Mouse (Mus musculus): ENCODE data around the gene Arhgap35. TPM values are rescaled to one million over a fixed set of nuclear protein-coding genes. Genes with fewer than 3 reads are reported as not detected.
"Not testable (repeated sequence)": the region's sequence is repeated elsewhere in the genome, so short reads cannot be mapped to it uniquely, and the experiment has no call there.

The Arhgap35 gene
- polyA plus RNA-seq, 1 experiment from 2014 or later = 30.8 TPM

DNA sequence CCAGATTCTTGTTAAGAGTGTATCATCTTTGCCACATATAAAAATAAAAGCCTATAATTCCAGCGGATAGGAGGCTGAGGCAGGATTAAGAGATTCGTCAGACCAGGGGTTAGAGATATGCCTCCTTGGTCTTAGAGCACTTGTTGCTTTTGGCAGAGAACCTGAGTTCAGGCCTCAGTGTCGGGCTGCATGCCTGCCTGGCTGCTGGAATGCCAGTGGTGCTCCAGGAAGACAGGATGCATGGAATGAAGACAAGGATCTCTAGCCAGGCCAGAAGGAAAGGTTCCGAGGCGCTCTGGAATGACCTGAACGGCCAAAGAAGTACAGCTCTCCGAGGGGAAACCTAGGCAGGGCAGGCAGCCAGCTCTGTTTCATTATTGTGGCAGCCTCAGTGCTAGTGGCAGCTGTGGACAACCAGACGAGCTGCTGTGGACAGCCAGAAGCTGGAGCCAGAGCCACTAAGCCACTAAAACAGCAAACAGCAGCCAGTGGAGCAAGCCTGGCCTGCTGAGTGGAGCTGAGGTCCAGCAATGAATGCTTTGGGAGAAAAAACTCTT is 6.4 kb upstream of the Arhgap35 start:
- H3K36me3 ChIP-seq = no peaks in the 10 kb centered on the region

DNA sequence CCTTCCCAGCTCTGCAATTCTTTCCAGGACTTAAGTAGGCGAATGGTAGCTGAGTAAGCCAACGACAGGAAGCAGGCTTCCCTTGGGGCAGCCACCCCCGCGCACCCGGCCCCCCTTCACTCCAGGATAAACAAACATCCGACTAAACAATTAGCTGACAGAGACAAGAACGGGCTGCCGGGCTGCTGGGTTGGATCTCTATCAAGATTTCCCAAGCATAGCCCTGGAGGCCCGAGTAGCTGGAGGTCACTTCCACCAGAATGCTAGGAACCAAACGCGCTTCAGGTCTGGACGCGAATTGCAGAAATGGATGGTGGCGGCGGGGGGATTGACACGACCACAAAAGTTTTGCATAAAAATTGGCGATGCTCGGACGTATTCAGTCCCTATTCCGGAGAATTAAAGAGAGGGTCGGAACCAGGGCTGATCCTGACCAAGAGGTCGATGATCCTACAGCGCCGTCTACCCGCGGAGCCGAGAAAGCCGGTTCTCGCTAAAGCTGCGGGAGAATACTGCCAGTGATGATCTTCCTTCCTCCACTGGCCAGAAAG is 3.9 kb upstream of the Arhgap35 start:
- Histone ChIP-seq H3K27ac (replicated peaks) (no peak overlapping the region; the same call in 1 of the 2 replicates), H3K4me2 (peak overlapping the region; percentile 53), H3K9me3 (no peaks in the 10 kb centered on the region), H3K4me1 (replicated peaks) (peaks cover 19% of the 10 kb centered on the region), H3K4me3 (peak overlapping the region; percentile 26), H3K9ac (0 out of 2 replicates have a peak overlapping the region, but pooled peaks have one; percentile 9), H3K27me3 (peaks cover 6% of the 10 kb centered on the region; the same call in 1 of the 2 replicates), H3K36me3 (no peaks in the 10 kb centered on the region)
- 2% methylated on average over 30 of the region's 30 CpGs for WGBS
- no peak for ATAC-seq (ENCODE audit: low read depth)

More for the DNA sequence above, 6.4 kb upstream of the Arhgap35 start:
- no peak overlapping the region for H3K27ac ChIP-seq (replicated peaks)
- WGBS = 83% methylated on average over 8 of the region's 8 CpGs
- H3K9me3 ChIP-seq = no peaks in the 10 kb centered on the region
- ATAC-seq (ENCODE audit: low read depth) = no peak
- H3K4me3 ChIP-seq = no peak overlapping the region
- no peak overlapping the region for H3K4me2 ChIP-seq
- peaks cover 11% of the 10 kb centered on the region for H3K4me1 ChIP-seq (replicated peaks)
- no peak overlapping the region for H3K9ac ChIP-seq
- H3K27me3 ChIP-seq = peaks cover 6% of the 10 kb centered on the region; the same call in 1 of the 2 replicates

DNA sequence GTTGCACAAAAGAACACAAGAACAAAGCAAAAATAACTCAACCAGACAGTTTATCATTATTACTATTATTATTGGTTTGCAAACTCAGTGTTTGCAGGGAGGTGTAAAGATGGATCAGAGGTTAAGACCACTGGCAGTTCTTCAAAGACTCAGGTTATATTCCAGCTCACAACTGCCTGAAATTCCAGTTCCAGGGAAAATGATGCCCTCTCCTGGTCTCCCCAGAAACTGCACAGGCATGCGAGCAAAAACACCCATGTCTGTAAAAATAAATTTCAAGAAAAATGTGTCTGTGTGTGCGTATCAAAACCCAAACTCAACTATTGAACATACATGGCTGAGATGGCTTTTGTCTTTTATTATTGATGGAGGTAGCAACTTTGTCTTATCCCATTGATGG is 2.3 kb upstream of the Arhgap35 start:
- WGBS = 19% methylated on average over 2 of the region's 2 CpGs
- peaks cover 6% of the 10 kb centered on the region; the same call in 1 of the 2 replicates for H3K27me3 ChIP-seq

DNA sequence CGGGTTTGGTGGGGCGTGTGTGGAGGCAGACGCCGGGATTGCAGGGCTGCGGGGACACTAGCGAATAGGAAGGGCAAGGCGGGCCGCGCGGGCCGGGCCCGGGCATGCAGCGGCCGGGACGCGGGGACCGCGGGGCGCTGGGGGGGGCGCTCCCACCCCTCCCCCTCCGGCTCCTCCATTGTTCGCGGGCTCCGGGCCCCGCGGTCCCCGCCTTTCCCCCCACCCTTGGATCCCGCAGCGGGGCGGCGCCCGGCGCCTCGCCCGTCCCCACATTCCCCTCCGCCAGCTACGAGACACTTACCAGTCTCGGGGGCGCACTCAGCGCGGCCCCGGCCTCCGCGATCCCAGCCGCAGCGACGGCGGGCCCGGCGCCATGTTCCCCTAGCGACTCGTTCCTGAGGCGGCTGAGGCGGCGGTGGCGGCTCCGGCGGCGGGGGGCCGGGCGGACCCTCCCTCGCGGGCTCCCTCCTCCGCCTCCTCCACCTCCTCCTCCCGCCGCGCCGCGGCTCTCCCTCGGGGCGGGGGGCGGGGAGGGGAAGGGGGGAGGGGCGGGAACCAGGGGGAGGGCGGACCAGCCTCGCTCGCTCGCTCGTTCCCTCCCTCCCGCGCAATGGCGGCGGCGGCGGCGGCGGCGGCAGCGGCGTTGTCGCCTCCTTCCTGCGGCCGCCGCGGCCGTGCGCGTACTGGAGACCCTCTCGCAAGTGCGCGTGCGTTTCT is 464 bp downstream of the Arhgap35 start:
- WGBS = under 1% methylated on average over 32 of the region's 101 CpGs
- H3K36me3 ChIP-seq = no peaks in the 10 kb centered on the region
- peak overlapping the region; percentile 76 for H3K4me2 ChIP-seq
- peak overlapping the region; percentile 76 for H3K4me3 ChIP-seq
- H3K9me3 ChIP-seq = no peaks in the 10 kb centered on the region
- peak; percentile 29; the same call in 1 of the 2 replicates for ATAC-seq (ENCODE audit: low read depth)
- peak overlapping the region; percentile 100 for H3K27ac ChIP-seq (replicated peaks)
- H3K27me3 ChIP-seq = peaks cover 6% of the 10 kb centered on the region; the same call in 1 of the 2 replicates
- H3K9ac ChIP-seq = peak overlapping the region; percentile 98
- peaks cover 62% of the 10 kb centered on the region for H3K4me1 ChIP-seq (replicated peaks)

More for the DNA sequence above, 2.3 kb upstream of the Arhgap35 start:
- no peak for ATAC-seq (ENCODE audit: low read depth)
- Histone ChIP-seq H3K4me1 (replicated peaks) (peaks cover 34% of the 10 kb centered on the region), H3K4me2 (no peak overlapping the region), H3K9me3 (no peaks in the 10 kb centered on the region), H3K4me3 (no peak overlapping the region), H3K9ac (no peak overlapping the region), H3K27ac (replicated peaks) (no peak overlapping the region), H3K36me3 (no peaks in the 10 kb centered on the region)

DNA sequence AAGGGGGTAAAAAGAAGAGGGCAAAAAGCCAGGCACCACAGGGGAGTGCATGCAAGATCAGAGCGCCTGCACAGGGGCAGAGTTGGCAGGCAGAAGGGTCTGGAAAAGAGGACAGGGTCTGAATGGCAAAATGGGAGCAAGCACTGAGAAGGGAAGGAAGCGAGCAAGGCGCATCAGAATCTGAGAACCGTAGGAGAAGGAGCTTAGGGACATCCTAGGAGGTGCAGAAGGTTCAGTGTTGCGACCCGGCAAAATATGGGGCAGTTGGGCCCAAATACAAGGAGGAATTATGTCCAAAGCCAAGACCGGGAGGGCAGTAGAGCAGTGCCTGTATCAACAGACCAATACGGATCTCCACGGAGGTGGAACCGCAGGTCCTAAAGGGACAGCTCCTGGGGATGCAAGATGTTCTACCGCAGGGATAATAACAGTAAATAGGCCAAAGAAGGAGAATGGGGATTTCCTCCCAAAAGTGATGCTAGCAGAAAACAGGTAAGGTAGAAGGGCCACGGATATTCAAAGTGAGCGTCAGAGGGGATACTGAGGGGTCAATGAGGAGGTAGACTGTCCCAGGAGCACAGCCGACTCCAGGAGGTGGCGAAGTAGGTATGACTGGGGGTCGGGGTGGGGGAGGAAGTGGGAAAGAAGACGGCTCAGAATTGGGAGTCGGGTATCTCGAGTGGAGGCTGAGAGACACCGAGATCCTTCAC is 1.2 kb downstream of the Arhgap35 start:
- no peaks in the 10 kb centered on the region for H3K36me3 ChIP-seq

DNA sequence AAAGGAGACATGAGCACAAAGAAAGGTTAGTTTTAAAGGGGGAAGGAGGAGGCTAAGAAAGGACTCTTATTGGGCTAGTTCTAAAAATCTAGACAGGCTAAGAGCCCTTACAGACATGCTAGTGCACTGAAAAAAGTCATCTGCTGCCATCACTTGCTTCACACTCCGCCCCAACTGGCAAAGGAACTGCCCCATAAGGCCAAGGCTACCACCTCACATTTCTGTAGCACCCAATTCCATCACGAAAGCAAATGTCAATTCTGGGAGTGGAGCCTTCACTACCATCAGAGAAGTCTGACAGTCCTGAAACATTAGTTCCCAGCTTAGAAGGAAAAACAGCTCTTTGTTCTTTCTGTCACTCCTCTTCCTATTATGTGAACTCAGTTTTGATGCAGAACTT is 4.4 kb downstream of the Arhgap35 start:
- Histone ChIP-seq H3K27ac (replicated peaks) (no peak overlapping the region), H3K9me3 (no peaks in the 10 kb centered on the region), H3K27me3 (no peaks in the 10 kb centered on the region), H3K9ac (no peak overlapping the region), H3K4me3 (no peak overlapping the region), H3K36me3 (0 out of 2 replicates have a peak, but pooled peaks cover 6% of the 10 kb centered on the region), H3K4me1 (replicated peaks) (peaks cover 45% of the 10 kb centered on the region), H3K4me2 (peak overlapping the region; percentile 76)
- ATAC-seq (ENCODE audit: low read depth) = no peak
- WGBS = 86% methylated on average over 2 of the region's 2 CpGs

More for the DNA sequence above, 1.2 kb downstream of the Arhgap35 start:
- no peaks in the 10 kb centered on the region for H3K9me3 ChIP-seq
- under 1% methylated on average over 20 of the region's 20 CpGs for WGBS
- peak overlapping the region; percentile 100 for H3K27ac ChIP-seq (replicated peaks)
- H3K4me2 ChIP-seq = peak overlapping the region; percentile 76
- peak overlapping the region; percentile 98 for H3K9ac ChIP-seq
- peak overlapping the region; percentile 76 for H3K4me3 ChIP-seq
- H3K4me1 ChIP-seq (replicated peaks) = peaks cover 58% of the 10 kb centered on the region
- peak; percentile 0; the same call in 1 of the 2 replicates for ATAC-seq (ENCODE audit: low read depth)
- peaks cover 6% of the 10 kb centered on the region; the same call in 1 of the 2 replicates for H3K27me3 ChIP-seq

DNA sequence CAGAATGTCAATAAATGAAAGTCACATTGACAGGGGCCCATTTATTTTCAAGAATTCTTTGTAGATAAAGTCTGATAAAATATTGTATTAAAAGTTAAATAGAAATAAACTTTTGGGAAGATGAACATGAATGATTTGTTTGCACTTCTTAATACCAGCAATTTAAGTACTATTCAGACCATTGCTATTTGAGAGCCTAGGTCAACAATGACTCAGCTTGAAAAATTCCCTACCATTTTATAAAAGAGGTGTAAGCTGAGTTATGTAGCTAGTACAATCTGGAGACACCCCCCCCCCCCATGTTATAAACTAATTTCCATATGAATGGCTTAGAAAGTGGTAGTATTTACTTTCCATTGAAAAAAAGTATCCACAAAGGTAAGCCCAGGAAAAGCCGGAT is 5.8 kb downstream of the Arhgap35 start:
- ATAC-seq (ENCODE audit: low read depth) = no peak
- H3K9ac ChIP-seq = no peak overlapping the region
- H3K4me1 ChIP-seq (replicated peaks) = peaks cover 45% of the 10 kb centered on the region
- no peak overlapping the region for H3K27ac ChIP-seq (replicated peaks)
- H3K36me3 ChIP-seq = 0 out of 2 replicates have a peak, but pooled peaks cover 8% of the 10 kb centered on the region
- 88% methylated on average over 1 of the region's 1 CpGs for WGBS
- H3K9me3 ChIP-seq = no peaks in the 10 kb centered on the region
- no peak overlapping the region for H3K4me2 ChIP-seq
- no peak overlapping the region for H3K4me3 ChIP-seq
- H3K27me3 ChIP-seq = no peaks in the 10 kb centered on the region

DNA sequence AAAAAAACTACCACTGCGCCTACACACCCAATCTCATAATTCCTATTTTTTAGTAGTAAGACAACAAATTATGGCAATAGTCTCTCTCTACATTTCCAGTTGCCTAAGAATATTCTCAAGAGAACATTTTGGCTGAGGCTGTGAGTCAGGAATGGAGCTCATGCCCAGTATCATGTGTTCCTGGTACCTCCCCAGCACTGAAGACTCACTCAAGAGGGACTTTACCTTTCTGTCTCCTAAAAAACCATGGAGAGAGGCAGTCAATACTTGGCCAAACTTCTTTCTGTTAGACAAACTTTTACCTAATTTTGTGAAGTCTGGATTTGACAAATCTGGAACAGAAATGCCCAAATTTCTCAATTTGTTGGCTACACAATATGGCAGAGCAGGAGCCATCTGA is 6.7 kb downstream of the Arhgap35 start:
- Histone ChIP-seq H3K27me3 (no peaks in the 10 kb centered on the region), H3K36me3 (0 out of 2 replicates have a peak, but pooled peaks cover 11% of the 10 kb centered on the region), H3K9me3 (no peaks in the 10 kb centered on the region), H3K4me2 (no peak overlapping the region), H3K4me1 (replicated peaks) (peaks cover 41% of the 10 kb centered on the region), H3K27ac (replicated peaks) (no peak overlapping the region), H3K4me3 (no peak overlapping the region), H3K9ac (no peak overlapping the region)
- WGBS = 96% methylated on average over 1 of the region's 1 CpGs
- ATAC-seq (ENCODE audit: low read depth) = no peak

DNA sequence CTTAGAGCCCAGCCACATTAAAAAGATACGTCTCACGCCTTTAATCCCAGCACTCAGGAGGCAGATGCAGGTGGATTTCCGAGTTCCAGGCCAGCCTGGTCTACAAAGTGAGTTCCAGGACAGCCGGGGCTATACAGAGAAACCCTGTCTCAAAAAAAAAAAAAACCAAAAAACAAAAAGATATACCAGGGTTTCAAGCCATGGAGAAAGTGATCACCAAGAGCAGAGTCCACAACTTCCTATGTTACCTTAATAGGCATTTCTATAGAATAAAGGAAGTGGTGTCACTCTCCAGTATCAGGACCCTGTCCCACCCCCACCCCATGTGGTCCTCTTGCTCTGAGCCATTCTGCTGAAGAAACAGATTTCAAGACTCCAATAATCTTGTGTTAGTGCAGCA is 8.0 kb downstream of the Arhgap35 start:
- not testable (repeated sequence) for H3K9ac ChIP-seq

DNA sequence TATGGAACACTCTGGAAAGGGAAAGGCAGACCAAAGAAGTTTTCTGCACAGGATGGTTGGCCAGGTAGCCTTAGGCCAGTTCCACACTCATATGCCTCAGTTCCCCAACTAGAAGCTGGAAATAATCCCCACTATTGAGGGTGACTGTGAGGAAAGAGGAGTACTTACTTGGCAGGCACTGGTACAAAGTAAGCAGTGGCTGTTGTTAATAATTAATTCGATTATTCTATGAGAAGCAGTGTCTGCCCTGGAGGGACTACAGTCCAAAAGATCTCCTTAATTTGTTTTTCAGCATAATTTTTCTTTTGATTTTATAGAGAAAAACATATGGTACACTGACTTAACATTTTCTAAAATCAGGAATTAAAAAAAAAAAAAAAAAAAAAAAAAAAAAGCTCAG is 10.7 kb downstream of the Arhgap35 start:
- no peak overlapping the region for H3K9ac ChIP-seq
- no peak for ATAC-seq (ENCODE audit: low read depth)
- 95% methylated on average over 1 of the region's 1 CpGs for WGBS
- H3K9me3 ChIP-seq = no peaks in the 10 kb centered on the region
- peaks cover 14% of the 10 kb centered on the region; the same call in 1 of the 2 replicates for H3K4me1 ChIP-seq (replicated peaks)
- no peak overlapping the region for H3K4me2 ChIP-seq
- no peak overlapping the region for H3K27ac ChIP-seq (replicated peaks)
- H3K27me3 ChIP-seq = no peaks in the 10 kb centered on the region
- no peak overlapping the region for H3K4me3 ChIP-seq
- 0 out of 2 replicates have a peak, but pooled peaks cover 11% of the 10 kb centered on the region for H3K36me3 ChIP-seq

More for the DNA sequence above, 8.0 kb downstream of the Arhgap35 start:
- H3K27me3 ChIP-seq; H3K27ac ChIP-seq (replicated peaks); ATAC-seq (ENCODE audit: low read depth); H3K9me3 ChIP-seq; H3K4me3 ChIP-seq; H3K4me2 ChIP-seq: not testable (repeated sequence)
- peaks cover 34% of the 10 kb centered on the region for H3K4me1 ChIP-seq (replicated peaks)
- 90% methylated on average over 4 of the region's 4 CpGs for WGBS
- 0 out of 2 replicates have a peak, but pooled peaks cover 11% of the 10 kb centered on the region for H3K36me3 ChIP-seq

DNA sequence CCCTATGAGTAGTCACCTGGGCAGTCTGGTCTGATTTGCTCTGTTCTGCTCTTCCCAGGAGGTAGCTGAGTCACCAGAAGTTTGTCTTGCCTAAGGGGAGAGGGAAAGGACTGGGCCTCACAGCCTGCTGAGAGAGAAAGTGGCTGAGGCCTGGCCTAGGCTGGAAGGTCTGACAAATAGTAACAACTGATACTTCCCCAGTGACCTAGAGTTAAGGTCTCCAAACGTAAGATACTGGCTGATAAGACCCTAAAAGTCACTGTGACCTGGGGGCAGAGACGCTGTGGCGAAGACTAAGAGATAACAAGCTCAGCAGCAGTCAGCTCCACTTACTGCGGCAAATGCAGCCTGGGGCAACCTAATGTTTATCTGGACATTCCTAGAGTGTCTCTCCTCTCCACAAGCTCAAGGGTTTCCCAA is 13.1 kb downstream of the Arhgap35 start:
- Histone ChIP-seq H3K4me2 (no peak overlapping the region), H3K27me3 (no peaks in the 10 kb centered on the region), H3K9ac (no peak overlapping the region), H3K4me1 (replicated peaks) (peaks cover 20% of the 10 kb centered on the region; the same call in 1 of the 2 replicates), H3K9me3 (no peaks in the 10 kb centered on the region), H3K4me3 (no peak overlapping the region), H3K27ac (replicated peaks) (peak overlapping the region; percentile 9; the same call in 1 of the 2 replicates), H3K36me3 (0 out of 2 replicates have a peak, but pooled peaks cover 10% of the 10 kb centered on the region)
- no peak for ATAC-seq (ENCODE audit: low read depth)
- 71% methylated on average over 4 of the region's 4 CpGs for WGBS

Data from neural tube, embryonic 13.5 days (tissue).